8 mouse cellular contexts compared by ENCODE assay signal in genomic region chr16:32668472-32668871, GRCm38 (mm10). TPM values are rescaled to one million over a fixed set of nuclear protein-coding genes. Genes with fewer than 3 reads are reported as not detected.
DNase-seq lines count a peak whose midpoint lies in the region; ATAC-seq and TF ChIP-seq lines count a peak whose summit lies in the region.
"Had no signal": no experiment of that assay in that cellular context is flagged by ENCODE, and none has a peak within 500 bp of the region (broad histone marks: within the 10 kb centered on the region; RNA-seq: fewer than 3 reads in every experiment).

No protein-coding gene starts in this region.

- H3K79me2 ChIP-seq in MEL (ENCODE audit: control insufficient read depth, insufficient read depth, low read length, poor library complexity), result no peaks in the 10 kb centered on the region

- intact Hi-C loops in heart, postnatal 36 days (cut with DNase I), result no loop called here

- 0 out of 2 replicates have a peak overlapping the region, but pooled peaks have one; percentile 33 for H3K27ac ChIP-seq in heart, embryonic 15.5 days
- peak overlapping the region; percentile 80; the same call in 1 of the 2 replicates for H3K27ac ChIP-seq in midbrain, embryonic 10.5 days (replicated peaks)
- H3K27ac ChIP-seq in midbrain, embryonic 15.5 days, result no peak overlapping the region
- no peak overlapping the region for H3K27ac ChIP-seq in MEL (ENCODE audit: control insufficient read depth, low read depth, low read length)
- no peak overlapping the region for H3K27ac ChIP-seq in midbrain, embryonic 16.5 days (ENCODE audit: low read length)
- H3K27ac ChIP-seq: limb, embryonic 12.5 days had no signal

- DNase-seq in heart, postnatal 36 days, result no peak
- DNase-seq in midbrain, embryonic 10.5 days (ENCODE audit: low spot score), result no peak
- no peak for DNase-seq in MEL (ENCODE audit: low read depth, low spot score)
- peak; percentile 73 for DNase-seq in thymus, postnatal 25 days

- H3K36me3 ChIP-seq in heart, embryonic 15.5 days, result peaks cover 4% of the 10 kb centered on the region
- H3K36me3 ChIP-seq in midbrain, embryonic 10.5 days, result peaks cover 63% of the 10 kb centered on the region
- peaks cover 17% of the 10 kb centered on the region for H3K36me3 ChIP-seq in midbrain, embryonic 15.5 days (replicated peaks)
- H3K36me3 ChIP-seq in MEL (ENCODE audit: control insufficient read depth in 1 of 2, insufficient read depth in 2 of 2, low read length in 2 of 2), result peaks cover 0 to 41% of the 10 kb centered on the region in 2 experiments; a peak in 3 of 4 replicates
- peaks cover 21% of the 10 kb centered on the region for H3K36me3 ChIP-seq in midbrain, embryonic 16.5 days (ENCODE audit: control insufficient read depth, insufficient read depth, low read length)

- no peak for TF ChIP-seq POLR2A in MEL (IDR thresholded peaks at IDR 0.05; ENCODE audit: control insufficient read depth in 1 of 2, insufficient read depth in 1 of 2, low read depth in 1 of 2, low read length in 2 of 2, poor library complexity in 1 of 2)

- no peak for TF ChIP-seq EP300 in MEL (IDR thresholded peaks at IDR 0.05; ENCODE audit: low read depth in 1 of 2, low read length in 2 of 2)

- no peaks in the 10 kb centered on the region for H3K27me3 ChIP-seq in heart, embryonic 15.5 days
- H3K27me3 ChIP-seq in midbrain, embryonic 10.5 days (ENCODE audit: low read depth, poor library complexity, severe bottlenecking), result no peaks in the 10 kb centered on the region
- H3K27me3 ChIP-seq in midbrain, embryonic 15.5 days (replicated peaks), result no peaks in the 10 kb centered on the region
- no peaks in the 10 kb centered on the region for H3K27me3 ChIP-seq in MEL (ENCODE audit: control insufficient read depth in 1 of 2, insufficient read depth in 2 of 2, low read length in 2 of 2)
- H3K27me3 ChIP-seq in midbrain, embryonic 16.5 days (ENCODE audit: control insufficient read depth, insufficient read depth, low read depth, low read length), result no peaks in the 10 kb centered on the region
- H3K27me3 ChIP-seq: limb, embryonic 12.5 days had no signal

- no peaks in the 10 kb centered on the region for H3K9me3 ChIP-seq in heart, embryonic 15.5 days (replicated peaks)
- H3K9me3 ChIP-seq in midbrain, embryonic 10.5 days (replicated peaks), result no peaks in the 10 kb centered on the region
- H3K9me3 ChIP-seq in midbrain, embryonic 15.5 days, result no peaks in the 10 kb centered on the region
- no peaks in the 10 kb centered on the region for H3K9me3 ChIP-seq in MEL (replicated peaks; ENCODE audit: insufficient read depth, low read length)
- no peaks in the 10 kb centered on the region for H3K9me3 ChIP-seq in midbrain, embryonic 16.5 days (replicated peaks; ENCODE audit: control insufficient read depth, low read length, poor library complexity, severe bottlenecking)
- H3K9me3 ChIP-seq: limb, embryonic 12.5 days had no signal

- peaks cover 82% of the 10 kb centered on the region for H3K4me1 ChIP-seq in heart, embryonic 15.5 days (replicated peaks)
- peaks cover 46% of the 10 kb centered on the region for H3K4me1 ChIP-seq in midbrain, embryonic 10.5 days
- peaks cover 18% of the 10 kb centered on the region for H3K4me1 ChIP-seq in midbrain, embryonic 15.5 days
- peaks cover 10 to 48% of the 10 kb centered on the region in 2 experiments for H3K4me1 ChIP-seq in MEL (ENCODE audit: control insufficient read depth in 1 of 2, insufficient read depth in 2 of 2, low read length in 2 of 2)
- H3K4me1 ChIP-seq in midbrain, embryonic 16.5 days (ENCODE audit: control insufficient read depth, insufficient read depth, low read length), result peaks cover 6% of the 10 kb centered on the region; the same call in 1 of the 2 replicates
- H3K4me1 ChIP-seq: limb, embryonic 12.5 days had no signal

- TF ChIP-seq RAD21 in MEL (IDR thresholded peaks at IDR 0.05; ENCODE audit: low read depth, low read length), result peak; percentile 1

- H3K4me2 ChIP-seq in heart, embryonic 15.5 days, result no peak overlapping the region
- no peak overlapping the region for H3K4me2 ChIP-seq in midbrain, embryonic 15.5 days
- no peak overlapping the region for H3K4me2 ChIP-seq in midbrain, embryonic 16.5 days (ENCODE audit: low read length)
- H3K4me2 ChIP-seq: limb, embryonic 12.5 days had no signal

- TF ChIP-seq CTCF in MEL (IDR thresholded peaks at IDR 0.05 in 2 of 3, conservative IDR thresholded peaks at IDR 0.05 in 1 of 3; ENCODE audit: control insufficient read depth in 1 of 3, insufficient read depth in 1 of 3, low read depth in 2 of 3, low read length in 3 of 3, poor library complexity in 1 of 3, severe bottlenecking in 1 of 3), result peak; percentile 18 to 41 (median 28); a peak in 3 of 6 replicates

- ATAC-seq in heart, embryonic 15.5 days (replicated peaks; ENCODE audit: insufficient number of reproducible peaks, insufficient read depth, low FRiP score, low read depth), result no peak
- no peak for ATAC-seq in midbrain, embryonic 15.5 days (replicated peaks)
- ATAC-seq in midbrain, embryonic 16.5 days, result no peak

- H3K4me3 ChIP-seq in heart, embryonic 15.5 days, result no peak overlapping the region
- no peak overlapping the region for H3K4me3 ChIP-seq in midbrain, embryonic 10.5 days
- H3K4me3 ChIP-seq in midbrain, embryonic 15.5 days, result no peak overlapping the region
- no peak overlapping the region for H3K4me3 ChIP-seq in MEL (ENCODE audit: control insufficient read depth in 1 of 2, insufficient read depth in 1 of 2, low read depth in 2 of 2, low read length in 2 of 2)
- no peak overlapping the region for H3K4me3 ChIP-seq in midbrain, embryonic 16.5 days (ENCODE audit: low read depth, low read length)
- H3K4me3 ChIP-seq: limb, embryonic 12.5 days had no signal

- H3K9ac ChIP-seq in heart, embryonic 15.5 days, result no peak overlapping the region
- H3K9ac ChIP-seq in midbrain, embryonic 15.5 days, result no peak overlapping the region
- H3K9ac ChIP-seq in MEL (ENCODE audit: control insufficient read depth, low read depth, low read length, poor library complexity, severe bottlenecking), result no peak overlapping the region
- H3K9ac ChIP-seq in midbrain, embryonic 16.5 days (ENCODE audit: low read depth, low read length), result no peak overlapping the region
- H3K9ac ChIP-seq: limb, embryonic 12.5 days had no signal

- WGBS in heart, embryonic 15.5 days, result 79% methylated on average over 4 of the region's 4 CpGs
- 72% methylated on average over 4 of the region's 4 CpGs for WGBS in midbrain, embryonic 10.5 days
- 76% methylated on average over 4 of the region's 4 CpGs for WGBS in midbrain, embryonic 15.5 days
- 73% methylated on average over 4 of the region's 4 CpGs for WGBS in midbrain, embryonic 16.5 days

TF ChIP-seq in MEL, 35 proteins besides CTCF, POLR2A, EP300 and RAD21:
- TF ChIP-seq POLR2AphosphoS2 (IDR thresholded peaks at IDR 0.05; ENCODE audit: low read length) (no peak), UBTF (IDR thresholded peaks at IDR 0.05; ENCODE audit: borderline replicate concordance, insufficient read depth, low read depth, low read length) (no peak), TAL1 (IDR thresholded peaks at IDR 0.05; ENCODE audit: low read length) (no peak), MAZ (IDR thresholded peaks at IDR 0.05; ENCODE audit: low read depth, low read length) (no peak), ZC3H11A (IDR thresholded peaks at IDR 0.05; ENCODE audit: low read depth, low read length) (no peak), POLR2AphosphoS5 (IDR thresholded peaks at IDR 0.05; ENCODE audit: borderline replicate concordance, low read depth, low read length) (no peak), GABPA (IDR thresholded peaks at IDR 0.05; ENCODE audit: low read depth, low read length) (no peak), ZKSCAN1 (IDR thresholded peaks at IDR 0.05; ENCODE audit: low read depth, low read length) (no peak)

RNA-seq across cellular contexts. Expression of gene Tnk2, which starts 24.8 kb away (rescaled TPM):
- polyA plus RNA-seq in heart, embryonic 15.5 days (2015; fragmentation: Nextera tagmentation; extraction: Ambion mirVana), result 6.9 and 9.5 TPM in 2 replicates
- total RNA-seq in heart, postnatal 36 days (2021), result 10 to 100 TPM; 18.0 to 19.8 TPM
- polyA plus RNA-seq in midbrain, embryonic 10.5 days (2016; fragmentation: Nextera tagmentation; extraction: Ambion mirVana), result 8.4 and 9.8 TPM in 2 replicates
- polyA plus RNA-seq in midbrain, embryonic 15.5 days (2015; fragmentation: Nextera tagmentation; extraction: Ambion mirVana), result 22.0 and 24.2 TPM in 2 replicates
- total RNA-seq in MEL (2012; rRNA removed), result 30.3 and 34.8 TPM in 2 replicates
- 10 to 100 TPM in 1 of 2 experiments, not detected in 1; 77.0 TPM for polyA plus RNA-seq in MEL (2012; ENCODE audit: insufficient read depth in 1 of 2, insufficient read length in 2 of 2, low read depth in 1 of 2, low replicate concordance in 2 of 2, missing spikeins in 1 of 2)
- 19.0 and 21.6 TPM in 2 replicates for polyA plus RNA-seq in midbrain, embryonic 16.5 days (2015; fragmentation: Nextera tagmentation; extraction: Ambion mirVana)

RNA-seq across cellular contexts. Expression of gene Tfrc, which starts 59.8 kb away (rescaled TPM):
- polyA plus RNA-seq in heart, embryonic 15.5 days (2015; fragmentation: Nextera tagmentation; extraction: Ambion mirVana), result 34.5 and 34.8 TPM in 2 replicates
- 100 to 1,000 TPM in 1 of 2 experiments, 10 to 100 TPM in 1; 55.9 to 114 TPM for total RNA-seq in heart, postnatal 36 days (2021)
- 68.7 and 71.9 TPM in 2 replicates for polyA plus RNA-seq in midbrain, embryonic 10.5 days (2016; fragmentation: Nextera tagmentation; extraction: Ambion mirVana)
- polyA plus RNA-seq in midbrain, embryonic 15.5 days (2015; fragmentation: Nextera tagmentation; extraction: Ambion mirVana), result 33.0 and 35.6 TPM in 2 replicates
- total RNA-seq in MEL (2012; rRNA removed), result 156 and 234 TPM in 2 replicates
- 100 to 1,000 TPM in 1 of 2 experiments, 10 to 100 TPM in 1; 90.9 to 106 TPM for polyA plus RNA-seq in MEL (2012; ENCODE audit: insufficient read depth in 1 of 2, insufficient read length in 2 of 2, low read depth in 1 of 2, low replicate concordance in 2 of 2, missing spikeins in 1 of 2)
- polyA plus RNA-seq in midbrain, embryonic 16.5 days (2015; fragmentation: Nextera tagmentation; extraction: Ambion mirVana), result 33.3 and 40.5 TPM in 2 replicates

Comparison
In these comparisons a context has a peak if more than half of its experiments do, and no peak if none do; other contexts are left out.
1. H3K27ac ChIP-seq: peak in heart, embryonic 15.5 days (single experiment) and midbrain, embryonic 10.5 days (single experiment); none in midbrain, embryonic 15.5 days (single experiment), MEL (single experiment) and midbrain, embryonic 16.5 days (single experiment).